Mouse (Mus musculus) brain, embryonic 14.5 days (tissue): ENCODE measurements at regions not wholly inside any gene's neighbourhood (a gene's known extent, or its start where the extent isn't known, plus 50 kb on each side); places are given as distances from the start of the nearest gene placed in this dataset.

Experiments used
- CTCF ChIP-seq: fragments of 200-500 bp; IDR thresholded peaks from 2 replicates; pipeline ENCODE4 v1.5.1; 2012; ENCODE audit warnings: inconsistent platforms, mild to moderate bottlenecking, moderate library complexity, borderline replicate concordance; ENCODE audit not compliant: insufficient read depth, insufficient read length; ENCODE audit errors: extremely low read depth
- POLR2A ChIP-seq: fragments of 200-500 bp; IDR thresholded peaks from 2 replicates; pipeline ENCODE4 v1.6.1; 2012; ENCODE audit warnings: mild to moderate bottlenecking, inconsistent platforms, borderline replicate concordance; ENCODE audit not compliant: poor library complexity, insufficient read depth, insufficient read length, severe bottlenecking; ENCODE audit errors: extremely low read depth

- TF ChIP-seq POLR2A (no peak), CTCF (no peak)
Observed at GRCm38 (mm10) chr12:7776335-7776734, 201.1 kb upstream of the Apob start.
